Mouse (Mus musculus) ovary, postnatal 10 days (tissue): ENCODE measurements around the gene Plxna4.

Experiments used
- DNase-seq: peaks from one replicate; pipeline ENCODE4 v3.0.0; 2022; ENCODE audit warnings: low spot score

Plxna4 gene

DNA sequence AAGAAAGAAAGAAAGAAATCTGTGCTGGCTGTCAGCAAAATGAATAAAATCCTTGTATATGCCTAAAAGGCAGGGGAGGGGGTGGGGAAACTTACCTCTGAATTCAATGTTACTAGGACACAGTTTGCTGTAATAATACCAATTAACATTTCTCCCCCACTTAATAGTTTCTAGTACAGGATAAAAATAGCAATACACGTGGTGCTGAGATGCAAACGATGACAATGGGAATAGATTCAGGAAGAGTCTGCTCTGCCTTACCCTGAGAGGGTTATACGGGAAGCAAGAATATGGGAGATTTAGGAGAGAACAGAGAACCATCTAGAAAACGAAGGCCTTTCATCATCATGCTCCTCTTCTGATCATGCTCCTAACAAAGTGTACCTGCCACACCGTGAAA lies 115.9 kb downstream of the Plxna4 start:
- DNase-seq = no peak

DNA sequence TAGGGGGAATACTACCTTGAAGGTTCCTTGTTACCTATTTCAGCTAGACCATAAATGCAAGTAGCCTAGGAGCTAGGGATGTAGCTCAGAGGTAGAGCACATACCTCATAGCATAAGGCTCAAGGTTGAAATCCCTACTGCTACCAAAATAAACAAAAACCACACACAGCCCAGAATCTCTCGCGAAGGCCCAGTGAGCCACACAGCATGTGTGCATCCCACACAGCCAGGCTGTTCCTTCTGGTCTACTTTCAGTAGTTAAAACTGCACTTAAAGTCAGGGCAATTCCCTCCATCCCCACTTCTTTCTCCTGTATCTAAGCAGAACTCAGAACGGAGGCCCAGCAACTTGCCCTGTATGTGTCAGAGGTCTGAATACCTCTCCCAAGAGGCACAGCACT lies 116.4 kb downstream of the Plxna4 start:
- no peak for DNase-seq

DNA sequence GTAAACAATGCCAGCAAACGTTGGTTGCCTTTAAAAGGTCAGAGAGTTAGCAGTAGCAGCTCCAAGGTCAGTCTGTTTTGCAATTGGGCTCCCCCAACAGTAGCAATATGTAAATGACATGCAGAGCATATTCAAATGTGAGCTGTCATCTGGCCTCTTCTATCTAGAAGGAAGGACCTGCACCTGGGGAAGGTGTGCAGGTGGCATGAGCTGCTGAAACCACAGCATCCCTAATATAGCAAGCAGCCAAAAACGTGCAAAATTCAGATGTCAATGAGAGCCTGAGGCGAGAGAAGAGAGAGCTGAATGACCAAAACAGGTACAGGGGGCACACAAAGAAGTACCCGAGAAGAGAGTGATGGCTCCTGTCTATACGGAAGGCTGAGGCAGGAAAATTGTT lies 118.8 kb downstream of the Plxna4 start:
- no peak for DNase-seq

DNA sequence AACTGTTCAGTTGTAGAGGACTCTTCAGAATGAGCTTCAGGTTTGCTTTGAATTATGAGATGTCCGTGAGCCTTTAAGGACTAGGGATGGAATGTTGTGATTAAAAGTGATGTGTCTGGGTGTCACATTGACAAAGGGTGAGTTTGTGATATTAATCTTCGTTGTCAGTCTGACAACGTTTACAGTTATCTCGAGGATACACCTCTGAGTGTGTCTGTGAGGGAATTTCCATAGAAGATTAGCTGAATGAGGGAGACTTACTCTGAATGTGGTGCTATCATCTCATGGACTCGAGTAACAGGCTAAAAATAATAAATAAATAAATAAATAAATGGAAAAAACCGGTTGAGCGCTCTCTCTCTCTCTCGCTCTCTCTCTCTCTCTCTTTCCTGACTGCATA lies 122.9 kb downstream of the Plxna4 start:
- no peak for DNase-seq

DNA sequence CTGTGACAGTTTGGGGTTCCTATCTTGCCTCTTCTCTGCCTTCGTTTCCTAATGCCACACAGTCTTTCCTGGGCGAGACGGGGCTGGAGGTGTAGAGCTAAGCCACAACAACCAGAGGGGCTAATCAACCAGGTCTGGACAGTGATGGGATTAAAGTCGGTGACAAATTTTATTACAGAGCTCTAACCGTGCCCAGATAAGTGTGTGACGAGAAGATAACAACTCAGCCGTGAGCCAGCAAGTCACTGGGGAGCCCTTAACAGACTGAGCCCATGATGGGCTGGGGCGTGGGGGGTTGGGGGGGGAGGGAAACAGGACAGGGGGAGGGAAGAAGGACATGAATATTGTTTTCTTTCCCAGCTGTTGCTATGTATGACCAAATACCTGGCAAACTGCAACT lies 123.4 kb downstream of the Plxna4 start:
- DNase-seq = no peak

DNA sequence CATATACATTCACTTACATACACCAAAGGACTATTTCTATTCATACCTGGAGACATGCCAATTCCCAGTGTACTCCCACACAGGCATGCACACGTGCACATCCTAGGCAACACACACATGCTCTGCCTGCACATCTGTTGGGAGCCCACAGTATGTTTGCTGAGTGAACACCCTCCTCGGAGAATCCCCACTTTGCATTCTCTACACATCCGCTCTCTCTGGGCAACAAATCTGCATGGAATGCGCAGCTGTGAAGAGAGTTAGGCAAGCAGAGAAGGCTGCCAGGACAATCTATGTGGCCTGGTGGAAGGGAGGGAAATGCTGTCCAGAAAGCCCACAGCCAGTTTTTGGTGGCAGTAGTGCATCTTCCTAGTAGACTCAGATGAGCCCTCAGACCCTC lies 123.9 kb downstream of the Plxna4 start:
- DNase-seq = no peak

DNA sequence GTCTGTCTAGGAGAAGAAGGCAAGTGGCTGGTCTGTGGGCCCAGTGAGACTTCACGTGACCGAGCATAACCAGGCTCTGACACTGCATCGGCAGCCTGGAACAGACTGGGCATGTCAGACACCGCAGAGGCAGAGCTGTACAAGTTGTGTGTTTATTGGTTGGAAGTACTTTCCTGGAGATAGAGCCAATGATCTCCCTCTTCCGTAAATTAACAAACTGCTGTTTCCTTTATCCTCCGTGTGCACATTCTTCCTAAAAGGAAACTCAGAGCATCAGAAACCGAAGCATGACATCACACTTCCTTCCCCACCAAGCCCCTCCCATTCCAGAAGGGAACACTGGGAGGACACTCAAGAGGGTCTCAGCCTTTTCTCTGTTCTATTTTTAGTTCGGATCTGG lies 127.6 kb downstream of the Plxna4 start:
- no peak for DNase-seq

DNA sequence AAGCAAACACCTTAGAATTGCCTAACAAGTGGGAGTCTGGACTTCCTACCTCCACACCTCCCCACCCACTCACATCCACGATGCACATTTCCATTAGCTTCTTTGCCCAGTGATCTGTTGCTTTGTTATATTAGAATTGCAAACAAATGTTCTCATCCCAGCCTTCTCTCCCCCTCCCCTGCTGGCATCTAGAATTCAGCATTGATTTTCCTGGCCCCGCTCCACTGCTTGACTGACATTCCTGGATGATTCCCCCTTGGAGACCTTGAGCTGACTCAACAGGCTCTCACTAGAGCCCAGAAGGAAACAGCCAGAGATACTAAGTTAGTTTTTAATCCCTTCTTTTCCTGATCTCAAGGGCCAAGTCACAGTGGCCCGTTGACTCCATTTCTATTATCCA lies 131.4 kb downstream of the Plxna4 start:
- no peak for DNase-seq

DNA sequence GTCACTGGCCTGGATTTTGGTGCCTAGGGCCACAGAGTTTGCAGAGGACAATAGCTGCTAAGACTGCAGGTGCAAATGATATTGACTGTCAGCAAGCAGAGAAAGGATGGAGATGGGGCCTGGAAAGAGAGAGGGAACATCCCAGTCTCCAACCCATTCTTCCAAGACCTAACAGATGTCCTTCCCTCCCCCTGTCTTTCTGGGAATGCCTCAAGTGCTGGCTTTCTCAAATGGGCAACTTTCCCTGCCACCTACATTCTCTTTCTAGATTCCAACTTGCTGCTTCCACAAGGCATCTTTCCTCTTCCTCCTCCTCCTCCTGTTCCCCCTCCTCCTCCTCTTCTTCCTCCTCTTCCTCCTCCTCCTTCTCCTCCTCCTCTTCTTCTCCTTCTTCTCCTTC lies 136.1 kb downstream of the Plxna4 start:
- no peak for DNase-seq

DNA sequence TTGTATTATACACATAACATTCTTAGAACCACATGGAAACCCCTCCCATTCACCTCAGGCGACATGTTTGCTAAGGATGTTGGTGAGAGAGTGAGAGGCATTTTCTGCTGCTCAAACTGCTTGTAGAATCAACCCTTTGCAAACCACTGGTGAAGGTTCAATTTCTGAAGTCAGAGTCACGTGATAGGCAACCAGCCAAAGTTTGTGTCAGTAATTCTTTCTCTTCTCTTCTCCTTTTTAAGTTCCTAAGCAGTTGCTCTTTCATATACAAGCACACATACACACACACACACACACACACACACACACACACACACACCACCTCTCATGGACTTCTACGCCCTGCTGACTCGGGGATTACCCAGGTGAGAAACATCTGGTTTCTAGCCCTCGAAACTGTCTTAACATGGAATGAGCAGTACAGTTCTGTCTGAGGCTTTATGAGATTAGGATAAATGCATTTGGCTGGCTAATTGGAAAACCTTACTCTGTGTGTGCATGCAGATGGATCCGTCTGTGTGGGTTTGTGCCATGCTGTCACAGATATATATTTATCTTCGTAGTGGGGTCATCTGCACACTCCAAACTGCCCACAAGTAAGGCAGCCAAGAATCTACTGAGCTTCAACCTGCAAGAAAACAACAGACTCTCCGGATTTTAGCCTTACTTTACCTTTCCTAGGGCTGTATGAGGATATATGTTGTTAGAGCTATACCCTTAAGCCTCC lies 138.6 kb downstream of the Plxna4 start:
- no peak for DNase-seq

DNA sequence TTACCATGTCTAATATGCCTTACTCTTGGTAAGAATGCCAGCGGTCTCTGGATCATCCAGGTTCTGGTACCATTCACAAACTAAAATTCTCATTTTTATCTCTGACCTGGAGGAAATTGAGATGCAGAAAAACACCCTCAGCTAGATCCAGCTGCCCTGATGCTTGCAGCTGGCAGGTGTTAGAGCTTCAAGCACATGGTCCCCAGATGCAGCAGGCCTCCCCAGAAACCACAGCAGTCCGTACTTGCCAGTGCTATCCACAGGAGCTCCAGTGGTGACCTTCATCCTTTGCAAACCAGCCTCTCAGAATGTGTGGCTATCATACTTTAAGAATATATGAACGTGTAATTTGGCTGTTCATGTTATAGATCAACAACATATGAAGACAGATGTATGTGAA lies 139.2 kb downstream of the Plxna4 start:
- DNase-seq = no peak

DNA sequence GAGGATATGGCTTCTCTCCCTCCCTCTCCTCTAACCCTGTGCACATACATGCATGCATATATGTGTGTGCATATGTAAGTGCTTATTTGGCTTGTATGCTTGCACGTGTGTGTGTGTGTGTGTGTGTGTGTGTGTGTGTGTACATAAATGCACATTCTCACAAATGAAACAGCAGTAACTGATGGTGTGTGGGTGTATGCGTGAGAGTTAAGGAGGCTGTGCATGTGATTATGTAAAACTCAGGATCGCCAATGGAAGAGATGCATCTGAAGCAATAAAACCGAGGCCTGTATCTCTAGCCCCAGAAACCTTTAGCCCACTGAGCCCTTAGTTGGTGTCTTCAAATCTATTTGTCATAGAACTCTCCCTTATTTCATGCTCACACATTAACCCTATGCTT lies 141.7 kb downstream of the Plxna4 start:
- no peak for DNase-seq

DNA sequence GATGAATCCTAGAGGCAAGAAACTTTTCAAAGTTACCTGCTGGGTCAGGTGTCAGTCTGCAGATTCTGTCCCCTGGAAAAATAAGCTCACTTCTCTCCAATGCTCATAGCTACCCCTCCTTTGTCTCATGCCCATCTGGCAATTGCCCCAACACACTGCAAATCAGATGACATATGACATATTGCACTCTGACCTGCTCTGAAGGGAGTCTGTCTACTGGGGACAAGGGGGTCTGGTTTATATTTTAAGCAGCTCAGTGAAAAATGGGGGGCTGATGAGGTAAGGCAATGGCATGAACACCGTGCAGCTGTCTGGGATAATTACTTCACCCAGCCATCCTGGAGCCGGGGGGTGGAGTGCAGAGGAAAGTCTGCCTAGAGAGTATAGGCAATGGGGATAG lies 142.7 kb downstream of the Plxna4 start:
- DNase-seq = no peak

DNA sequence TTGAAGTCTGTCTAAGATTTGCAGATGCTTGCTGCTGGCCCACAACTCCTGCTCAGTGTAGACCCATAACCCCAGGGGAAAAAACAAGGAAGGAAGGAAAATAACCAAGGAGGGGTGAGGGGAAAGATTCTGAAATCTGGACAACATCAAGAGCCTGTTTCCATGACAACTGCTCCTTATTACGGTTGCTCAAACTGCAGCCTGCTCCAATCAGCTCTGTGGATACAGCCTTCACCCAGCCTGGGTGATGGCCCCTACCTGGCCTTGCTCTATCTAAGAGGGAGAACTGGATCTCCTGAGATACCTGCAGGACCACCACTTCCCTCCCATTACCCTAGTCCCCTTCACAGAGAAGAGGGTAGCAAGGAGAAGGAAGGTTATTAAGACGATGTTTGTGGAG lies 143.6 kb downstream of the Plxna4 start:
- DNase-seq = no peak

DNA sequence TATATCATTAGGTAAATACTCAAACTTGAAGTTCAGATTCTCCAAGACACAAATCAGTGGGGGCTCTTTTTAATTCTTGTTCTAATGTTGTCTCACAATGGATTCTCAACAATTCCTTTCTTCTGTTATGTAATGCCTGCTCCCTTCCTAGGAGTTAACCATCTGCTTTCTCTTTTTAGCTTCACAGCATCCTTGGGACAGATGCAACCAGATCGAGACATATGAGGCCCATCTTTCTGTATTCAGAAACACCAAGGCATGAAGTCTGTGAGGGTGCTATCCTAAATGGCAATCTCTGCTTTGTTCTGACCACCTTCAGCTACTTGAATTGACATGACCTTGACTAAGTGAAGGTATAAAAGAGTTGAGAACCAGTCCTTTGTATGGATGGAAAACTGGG lies 144.3 kb downstream of the Plxna4 start:
- no peak for DNase-seq

DNA sequence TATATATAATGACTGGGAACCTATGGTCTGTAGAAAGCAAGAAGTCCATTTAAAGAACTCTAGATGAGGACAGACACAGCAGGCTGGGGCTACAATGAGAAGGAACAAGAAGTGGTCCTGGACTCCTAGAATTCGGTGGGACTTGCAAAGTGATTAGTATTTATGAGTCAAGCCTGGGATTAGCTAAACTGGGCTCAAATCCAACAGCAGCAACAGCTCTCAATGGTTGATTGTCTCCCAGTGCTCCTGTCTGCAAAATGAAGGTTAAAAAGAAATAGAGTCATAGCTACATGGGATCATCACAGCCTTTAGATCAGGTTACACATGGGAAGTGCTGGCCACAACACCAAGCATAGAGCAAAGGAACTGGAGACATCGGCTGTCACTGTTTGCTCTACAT lies 148.6 kb downstream of the Plxna4 start:
- DNase-seq = no peak

DNA sequence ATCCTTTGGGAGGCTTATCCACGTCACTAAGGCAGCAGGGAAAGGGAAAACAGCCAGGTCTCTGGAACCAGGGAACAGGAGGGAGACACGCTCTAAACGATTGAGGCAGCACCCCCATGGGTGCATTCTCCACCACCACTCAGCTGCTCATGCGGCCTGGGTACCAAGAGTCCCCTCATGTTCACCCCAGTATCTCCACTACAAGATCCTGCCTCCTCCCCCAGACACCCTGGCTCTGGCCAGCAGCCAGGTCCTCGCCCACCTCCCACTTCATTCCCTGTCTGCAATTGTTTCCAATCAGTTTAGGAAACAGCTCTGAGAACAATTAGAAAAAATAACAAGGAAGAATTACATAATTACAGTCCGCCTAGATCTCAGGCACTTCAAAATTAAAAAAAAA lies 150.8 kb downstream of the Plxna4 start:
- DNase-seq = no peak

DNA sequence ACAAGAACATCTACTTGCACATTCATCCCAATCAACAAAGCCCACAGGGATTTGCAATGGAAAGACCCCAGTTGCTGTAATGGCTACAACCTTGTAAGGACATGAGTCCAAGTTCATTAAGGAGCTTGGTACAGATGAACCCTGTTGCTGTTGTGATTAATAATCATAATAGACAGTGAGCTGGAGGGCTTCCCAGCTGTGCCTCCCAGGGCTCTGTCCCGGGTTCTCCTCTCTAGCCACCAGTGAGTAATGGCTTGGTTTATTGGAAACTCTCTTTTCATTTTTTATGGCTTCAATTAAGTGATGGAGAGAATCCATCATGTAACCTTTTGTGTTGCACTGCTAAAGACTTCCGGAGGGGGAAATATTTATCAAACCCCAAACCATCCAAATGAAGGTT lies 164.9 kb downstream of the Plxna4 start:
- DNase-seq = no peak

DNA sequence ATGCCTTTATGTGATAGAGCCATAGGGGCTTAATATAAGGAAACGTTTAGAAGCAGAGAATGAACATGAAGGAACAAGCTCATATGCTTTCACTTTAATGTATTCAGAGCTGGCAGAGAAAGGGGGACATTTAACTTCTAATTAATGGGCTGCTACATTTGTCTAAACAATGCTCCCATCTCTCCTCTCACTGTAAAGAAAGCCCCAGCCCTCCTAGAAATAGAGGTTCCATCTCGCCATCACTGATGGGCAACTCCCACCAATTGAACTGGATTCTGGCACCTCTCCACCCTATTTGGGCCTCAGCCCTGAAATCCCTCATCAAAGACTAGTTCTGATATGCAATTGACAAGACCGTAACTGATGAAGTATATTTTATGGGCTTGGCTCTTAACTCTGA lies 167.4 kb downstream of the Plxna4 start:
- no peak for DNase-seq

DNA sequence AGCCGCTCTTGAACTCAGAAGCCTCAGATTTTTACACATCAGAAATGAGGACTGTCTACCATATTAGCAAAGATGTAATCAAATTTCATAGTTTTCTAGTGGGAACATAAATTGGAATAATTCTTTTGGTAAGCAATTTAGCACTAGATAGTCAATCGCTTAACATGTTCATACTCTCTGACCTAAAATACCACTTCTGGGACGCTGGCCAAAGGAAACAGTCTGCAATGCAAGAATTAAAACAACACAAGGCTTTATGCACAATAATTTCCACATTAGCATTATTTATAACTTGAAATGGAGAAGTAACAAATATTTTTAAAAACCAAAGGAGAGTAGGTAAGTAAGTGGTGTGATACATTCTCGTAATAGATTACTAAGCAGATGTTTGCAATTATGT lies 170.6 kb downstream of the Plxna4 start:
- no peak for DNase-seq

DNA sequence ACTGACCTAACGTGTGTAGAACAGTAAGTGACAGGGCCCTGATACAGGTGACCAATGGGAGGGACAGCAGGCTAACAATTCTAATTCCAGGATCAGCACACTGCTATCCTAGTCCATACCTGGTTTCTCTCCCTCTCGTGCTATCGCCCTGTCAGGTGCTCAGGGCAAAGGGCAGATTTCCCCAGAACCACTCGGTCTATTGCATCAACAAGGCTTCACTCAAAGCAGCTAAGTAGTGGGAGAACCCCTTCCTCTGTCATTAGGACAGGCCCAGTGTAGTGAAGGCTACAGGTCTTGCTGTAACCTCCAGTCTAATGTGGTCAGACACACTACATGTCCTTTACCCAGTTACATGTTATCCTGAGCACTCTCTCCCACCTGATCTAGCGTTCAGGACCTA lies 176.7 kb downstream of the Plxna4 start:
- DNase-seq = no peak

DNA sequence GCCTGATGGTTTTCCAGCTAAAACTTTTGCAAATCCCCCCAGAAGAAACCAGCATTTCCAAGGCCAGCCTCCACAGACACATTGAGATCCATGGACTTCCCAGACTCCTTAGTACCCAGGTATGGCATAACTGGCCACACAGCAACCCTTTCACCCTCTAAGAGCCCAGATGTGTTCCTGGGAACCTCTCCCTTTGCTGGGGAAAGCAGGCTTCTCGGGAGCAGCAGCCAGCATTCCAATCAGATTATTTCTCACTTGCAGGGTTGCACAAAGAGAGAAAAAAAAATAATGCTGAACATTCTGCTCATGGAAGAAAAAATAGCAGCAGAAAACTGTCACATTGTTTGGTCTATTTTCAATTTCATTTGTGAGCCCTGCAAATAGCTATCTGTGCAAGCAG lies 178.4 kb downstream of the Plxna4 start:
- DNase-seq = no peak

DNA sequence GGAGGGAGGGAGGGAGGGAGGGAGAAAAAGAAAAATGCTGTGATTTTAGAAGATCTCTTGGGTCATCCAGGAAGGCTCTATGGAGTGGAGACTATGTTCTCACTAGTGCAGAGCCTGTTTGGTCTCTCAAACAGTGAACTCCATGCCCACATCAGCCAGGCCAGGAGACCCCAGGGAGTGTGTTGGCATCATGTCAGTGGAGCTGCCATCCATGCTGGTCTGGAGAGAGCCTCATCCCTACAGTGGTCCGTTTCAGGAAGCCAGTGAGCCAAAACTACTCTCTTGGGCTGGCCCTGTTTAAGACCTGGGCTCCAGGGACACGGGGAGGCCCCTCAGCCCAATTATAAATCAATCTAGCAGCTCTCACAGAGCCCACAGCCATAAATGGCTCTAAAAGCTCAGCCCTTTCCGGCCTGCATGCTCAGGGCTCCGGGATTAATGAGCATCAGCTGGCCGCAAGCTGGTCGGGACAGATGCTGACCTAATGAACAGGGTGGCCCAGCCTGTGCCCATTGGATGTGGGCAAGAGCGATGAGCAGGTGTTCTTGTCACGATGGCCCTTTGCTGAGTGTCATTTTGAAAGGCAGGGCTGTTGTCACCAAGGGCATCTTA lies 180.3 kb downstream of the Plxna4 start:
- DNase-seq = no peak
